Mouse (Mus musculus) brain, embryonic 14.5 days (tissue): Measurements from ENCODE around the gene Mdn1.

Experiments used
- CTCF ChIP-seq: fragments of 200-500 bp; IDR thresholded peaks from 2 replicates; pipeline ENCODE4 v1.5.1; 2012; ENCODE audit warnings: inconsistent platforms, mild to moderate bottlenecking, moderate library complexity, borderline replicate concordance; ENCODE audit not compliant: insufficient read depth, insufficient read length; ENCODE audit errors: extremely low read depth
- POLR2A ChIP-seq: fragments of 200-500 bp; IDR thresholded peaks from 2 replicates; pipeline ENCODE4 v1.6.1; 2012; ENCODE audit warnings: mild to moderate bottlenecking, inconsistent platforms, borderline replicate concordance; ENCODE audit not compliant: poor library complexity, insufficient read depth, insufficient read length, severe bottlenecking; ENCODE audit errors: extremely low read depth

DNA sequence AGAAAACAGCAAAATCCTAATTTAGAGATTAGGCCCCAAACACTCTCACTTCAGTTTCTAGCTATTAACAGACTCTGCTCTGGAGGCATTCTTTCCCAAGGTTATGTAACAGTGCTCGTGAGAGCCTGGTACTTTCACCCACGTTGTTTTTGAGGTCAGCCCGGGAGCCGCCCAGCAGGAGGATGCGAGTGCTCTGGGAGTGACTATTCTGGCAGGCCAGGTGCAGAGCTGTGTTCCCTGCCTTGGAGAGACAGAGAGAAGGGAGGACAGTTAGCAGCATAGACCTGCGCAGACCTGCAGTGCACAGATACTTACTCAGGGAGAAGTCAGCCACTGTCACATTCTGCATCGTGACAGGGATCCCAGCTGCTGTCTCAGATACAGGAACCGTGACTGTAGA, 167.3 kb downstream of the Mdn1 start:
- TF ChIP-seq CTCF (no peak), POLR2A (no peak)
